Mouse (Mus musculus) liver, postnatal 0 days (tissue): ENCODE results near the gene Tfdp2.

ENCODE experiments used
- CTCF ChIP-seq: sonication (generic); IDR thresholded peaks from 2 replicates; pipeline ENCODE4 v1.5.1; 2016; ENCODE audit warnings: antibody characterized with exemption, low read depth
- EP300 ChIP-seq: IDR thresholded peaks from 2 replicates; pipeline ENCODE4 v1.6.1; 2016; ENCODE audit warnings: antibody characterized with exemption, low read depth, mild to moderate bottlenecking

GRCm38 (mm10) chr9:96159047-96159446, 37.0 kb upstream of the Tfdp2 start:
- no peak for TF ChIP-seq CTCF
- TF ChIP-seq EP300, result no peak
